Mouse (Mus musculus): Measurements from ENCODE around the gene Ppp1ca.

The Ppp1ca gene

DNA sequence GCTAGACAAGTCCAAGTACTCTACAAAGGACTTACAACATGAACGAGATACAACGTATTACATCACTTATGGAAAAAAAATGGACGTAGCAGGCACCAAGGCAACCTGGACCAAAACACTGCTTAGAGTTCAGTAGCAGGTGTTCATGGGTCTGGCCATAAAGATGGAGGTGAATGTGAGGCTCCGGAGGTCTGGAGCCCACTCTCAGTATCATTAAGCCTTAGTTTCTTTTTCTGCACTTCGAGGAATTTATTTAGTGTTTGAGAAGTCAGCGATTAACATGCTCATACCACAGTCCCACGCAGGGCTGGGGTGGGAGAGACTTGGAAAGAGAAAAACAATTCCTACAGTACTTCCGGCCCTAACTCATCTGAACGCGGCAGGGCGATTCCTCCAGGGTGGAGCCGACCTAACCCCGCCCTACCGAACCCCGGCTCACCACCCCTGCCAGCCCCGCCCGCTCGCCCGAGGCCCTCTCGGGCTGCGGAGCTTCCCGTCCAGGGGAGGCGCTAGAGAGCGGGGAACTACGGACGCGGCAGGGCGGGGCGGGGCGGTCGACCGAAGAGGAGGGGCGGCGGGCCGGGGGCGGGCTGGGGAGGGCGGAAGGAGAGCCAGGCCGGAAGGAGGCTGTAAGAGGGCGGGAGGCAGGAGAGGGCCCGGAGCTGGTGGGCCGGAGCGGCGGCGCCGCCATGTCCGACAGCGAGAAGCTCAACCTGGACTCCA, at the start of gene Ppp1ca:
TSS of gene Ppp1ca (plus strand) at position 538 of the 723 bp plus-strand sequence.
- peak; percentile 99 to 100 for DNase-seq (ENCODE audit: low spot score in 2 of 2)

GRCm38 (mm10) chr19:4142416-4143173, 49.3 kb upstream of the Ppp1ca start:
- DNase-seq (ENCODE audit: low spot score in 2 of 2) = no peak

- no peak for DNase-seq (ENCODE audit: low spot score in 2 of 2)
These were observed 48.1 kb upstream of the Ppp1ca start, which contains the start of gene Cabp4 for GRCm38 (mm10) chr19:4143759-4144268. Gene Cabp4, minus strand, starts transcription at chr19:4144033.

GRCm38 (mm10) chr19:4144550-4145498, 47.0 kb upstream of the Ppp1ca start:
- DNase-seq (ENCODE audit: low spot score in 2 of 2) = peak in 1 of 2 experiments; percentile 48

DNA sequence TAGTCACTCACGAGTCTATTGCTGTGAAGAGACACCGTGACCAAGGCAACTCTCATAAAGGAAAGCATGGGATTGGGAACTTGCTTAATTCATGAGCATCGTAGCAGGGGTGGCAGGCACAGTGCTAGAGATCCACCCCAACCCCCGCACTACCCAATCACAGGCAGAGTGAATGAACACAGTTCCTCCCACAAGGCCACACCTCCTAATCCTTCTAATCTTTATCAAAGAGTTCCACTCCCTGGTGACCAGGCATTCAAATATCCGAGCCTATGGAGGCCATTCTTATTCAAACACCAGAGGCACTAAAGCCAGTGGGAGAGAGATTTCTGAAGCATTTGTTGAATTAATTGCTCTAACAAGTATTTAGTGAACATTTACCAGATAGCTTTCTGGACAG, 45.9 kb upstream of the Ppp1ca start:
- DNase-seq (ENCODE audit: low spot score in 2 of 2) = no peak

- DNase-seq (ENCODE audit: low spot score in 2 of 2) = no peak
These were observed 45.4 kb upstream of the Ppp1ca start for GRCm38 (mm10) chr19:4146366-4147021.

- no peak for DNase-seq (ENCODE audit: low spot score in 2 of 2)
These were observed 44.9 kb upstream of the Ppp1ca start for GRCm38 (mm10) chr19:4147022-4147405.

DNA sequence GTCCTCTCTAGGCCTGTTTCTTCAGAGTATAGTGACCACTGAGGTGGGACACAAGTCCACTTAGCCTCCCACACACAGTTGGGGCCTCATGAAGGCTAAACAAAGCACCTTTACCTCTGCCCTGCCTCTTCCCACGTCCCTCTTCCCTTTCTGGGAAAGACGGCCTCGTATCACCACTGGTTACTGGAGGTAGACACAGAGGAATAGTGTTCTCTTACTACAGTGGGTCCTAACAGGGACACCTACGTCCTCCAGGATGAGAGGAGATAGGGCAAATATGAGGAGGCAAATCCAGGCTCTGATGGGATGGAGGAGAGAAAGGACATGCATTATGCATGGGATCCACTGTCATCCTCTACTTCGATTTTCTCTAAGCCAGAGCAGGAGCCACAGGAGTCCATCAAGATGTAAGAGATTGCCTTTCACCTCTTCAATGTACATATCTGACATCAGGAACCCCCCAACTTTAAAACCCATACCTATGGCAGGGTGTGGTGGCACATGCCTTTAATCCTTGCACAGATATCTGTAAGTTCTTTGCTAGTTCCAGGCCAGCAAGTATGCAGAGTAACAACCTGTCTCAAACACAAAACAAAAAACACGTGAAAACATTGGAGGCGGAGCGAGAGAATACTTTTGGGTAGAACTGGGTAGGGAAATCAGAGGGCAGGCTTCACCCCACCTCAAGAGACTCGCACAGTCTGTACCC, 43.9 kb upstream of the Ppp1ca start:
- DNase-seq (ENCODE audit: low spot score in 2 of 2) = no peak

- DNase-seq (ENCODE audit: low spot score in 2 of 2) = peak; percentile 94 to 98
These were observed 43.4 kb upstream of the Ppp1ca start, which contains the start of gene Coro1b for GRCm38 (mm10) chr19:4148491-4148806. Gene Coro1b, plus strand, starts transcription at chr19:4148619.

- DNase-seq (ENCODE audit: low spot score in 2 of 2) = no peak
These were observed 43.0 kb upstream of the Ppp1ca start for GRCm38 (mm10) chr19:4148819-4149218.

DNA sequence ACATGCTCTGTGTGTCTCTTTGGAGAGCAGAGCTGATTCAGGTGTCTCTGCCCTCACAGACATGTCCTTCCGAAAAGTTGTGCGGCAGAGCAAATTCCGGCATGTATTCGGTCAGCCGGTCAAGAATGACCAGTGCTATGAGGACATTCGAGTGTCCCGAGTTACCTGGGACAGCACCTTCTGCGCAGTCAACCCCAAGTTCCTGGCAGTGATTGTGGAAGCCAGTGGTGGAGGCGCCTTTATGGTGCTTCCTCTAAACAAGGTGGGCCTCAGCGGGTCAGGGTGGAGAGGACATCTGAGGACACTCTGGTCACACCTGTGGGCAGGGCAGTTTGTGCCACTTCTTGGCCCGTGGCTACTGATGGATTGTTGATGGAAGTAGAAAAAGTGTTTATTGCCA, 42.6 kb upstream of the Ppp1ca start:
- no peak for DNase-seq (ENCODE audit: low spot score in 2 of 2)

- no peak for DNase-seq (ENCODE audit: low spot score in 2 of 2)
These were observed 42.0 kb upstream of the Ppp1ca start for GRCm38 (mm10) chr19:4149764-4150461.

DNA sequence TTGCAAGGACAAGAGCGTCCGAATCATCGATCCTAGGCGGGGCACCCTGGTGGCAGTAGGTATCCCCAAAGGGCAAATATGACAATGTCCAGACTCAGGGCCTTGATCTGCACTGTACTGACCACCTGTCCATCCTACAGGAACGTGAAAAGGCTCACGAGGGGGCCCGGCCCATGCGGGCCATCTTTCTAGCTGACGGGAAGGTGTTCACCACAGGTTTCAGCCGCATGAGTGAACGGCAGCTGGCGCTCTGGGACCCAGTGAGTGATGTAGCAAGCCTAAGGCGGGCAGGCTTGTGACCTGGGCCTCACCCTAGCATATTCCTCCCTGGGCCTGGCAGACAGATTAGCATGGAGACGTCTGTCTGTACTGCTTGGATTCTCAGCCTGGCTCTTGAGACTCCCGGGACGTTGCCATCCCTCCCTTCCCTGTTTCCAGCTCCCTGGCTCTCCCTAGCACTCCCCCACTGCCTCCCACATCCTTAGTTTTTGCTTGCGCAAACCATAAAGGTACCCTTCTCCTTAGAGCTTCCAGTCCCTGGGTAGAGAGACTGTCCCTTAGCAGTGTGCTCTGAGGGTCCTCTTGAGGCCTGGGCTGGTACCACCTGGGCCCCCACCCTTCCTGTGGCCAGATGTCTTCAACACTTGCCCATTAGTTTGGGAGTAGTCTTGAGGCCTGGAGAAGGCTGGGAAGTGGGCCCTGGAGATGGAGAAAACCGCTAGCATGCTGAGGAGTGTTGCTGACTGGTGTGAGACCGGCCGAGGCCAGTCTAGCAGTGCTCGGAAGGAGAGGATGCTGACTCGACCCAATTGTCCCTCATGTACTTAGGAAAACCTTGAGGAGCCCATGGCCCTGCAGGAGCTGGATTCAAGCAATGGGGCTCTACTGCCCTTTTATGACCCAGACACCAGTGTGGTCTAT, 41.0 kb upstream of the Ppp1ca start:
- no peak for DNase-seq (ENCODE audit: low spot score in 2 of 2)

DNA sequence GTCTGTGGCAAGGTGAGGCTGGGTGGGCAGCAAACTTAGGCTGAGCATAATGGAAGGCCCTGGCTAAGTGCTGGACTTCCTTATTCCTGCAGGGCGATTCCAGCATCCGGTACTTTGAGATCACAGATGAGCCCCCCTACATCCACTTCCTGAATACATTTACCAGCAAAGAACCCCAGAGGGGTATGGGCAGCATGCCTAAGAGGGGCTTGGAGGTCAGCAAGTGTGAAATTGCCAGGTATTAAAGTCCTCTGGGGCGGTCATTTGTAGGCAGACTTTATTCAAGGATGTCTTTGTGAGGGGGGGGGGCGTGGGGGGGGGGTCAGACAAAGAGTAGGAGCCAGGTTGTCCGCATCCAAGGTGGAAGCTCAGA, 40.4 kb upstream of the Ppp1ca start:
- DNase-seq (ENCODE audit: low spot score in 2 of 2) = no peak

- DNase-seq (ENCODE audit: low spot score in 2 of 2) = no peak
These were observed 40.0 kb upstream of the Ppp1ca start for GRCm38 (mm10) chr19:4151898-4152297.

- no peak for DNase-seq (ENCODE audit: low spot score in 2 of 2)
These were observed 39.2 kb upstream of the Ppp1ca start for GRCm38 (mm10) chr19:4152445-4153231.

GRCm38 (mm10) chr19:4153232-4153654, 38.6 kb upstream of the Ppp1ca start, which contains the start of gene Ptprcap:
Gene Ptprcap, plus strand, starts transcription at chr19:4153604.
- no peak for DNase-seq (ENCODE audit: low spot score in 2 of 2)
